Mouse (Mus musculus) hindbrain, embryonic 14.5 days (tissue): ENCODE measurements around the gene Hist2h2ab. TPM values are rescaled to one million over a fixed set of nuclear protein-coding genes. Genes with fewer than 3 reads are reported as not detected.
"Not testable (repeated sequence)": the region's sequence is repeated elsewhere in the genome, so short reads cannot be mapped to it uniquely, and the experiment has no call there.

ENCODE experiments used
- ATAC-seq: fragments of 200-750 bp; cut with Nextera tagmentation; 2 replicates; pipeline ENCODE4 v1.8.0; 2017; ENCODE audit warnings: moderate number of reproducible peaks, mild to moderate bottlenecking, moderate TSS enrichment, moderate library complexity; ENCODE audit not compliant: low FRiP score
- DNase-seq: peaks from one replicate; pipeline ENCODE4 v3.0.0-alpha.2; 2015; ENCODE audit warnings: low spot score
- H3K27ac ChIP-seq: fragments of 300-500 bp; sonication (generic); 2 replicates; pipeline ENCODE4 v1.5.1; 2014; ENCODE audit warnings: mild to moderate bottlenecking, moderate library complexity
- H3K27me3 ChIP-seq: fragments of 300-500 bp; sonication (generic); 2 replicates; pipeline ENCODE4 v1.6.1; 2014; ENCODE audit warnings: mild to moderate bottlenecking, low read length, mixed read lengths; ENCODE audit not compliant: control insufficient read depth, insufficient read depth
- H3K36me3 ChIP-seq: fragments of 300-500 bp; sonication (generic); replicated peaks from 2 replicates; pipeline ENCODE4 v1.6.1; 2014; ENCODE audit not compliant: control insufficient read depth, insufficient read depth
- H3K4me1 ChIP-seq: fragments of 300-500 bp; sonication (generic); replicated peaks from 2 replicates; pipeline ENCODE4 v1.6.1; 2014; ENCODE audit warnings: antibody characterized with exemption, low read length, mixed read lengths; ENCODE audit not compliant: control insufficient read depth, insufficient read depth
- H3K4me2 ChIP-seq: fragments of 300-500 bp; sonication (generic); replicated peaks from 2 replicates; pipeline ENCODE4 v1.6.1; 2014; ENCODE audit warnings: mild to moderate bottlenecking, moderate library complexity
- H3K4me3 ChIP-seq: fragments of 300-500 bp; sonication (generic); replicated peaks from 2 replicates; pipeline ENCODE4 v1.5.1; 2014; ENCODE audit warnings: mild to moderate bottlenecking, low read length
- H3K9ac ChIP-seq: fragments of 300-500 bp; sonication (generic); 2 replicates; pipeline ENCODE4 v1.6.1; 2014
- H3K9me3 ChIP-seq: fragments of 300-500 bp; sonication (generic); 2 replicates; pipeline ENCODE4 v1.6.1; 2016; ENCODE audit warnings: low read length; ENCODE audit not compliant: control insufficient read depth
- WGBS: fragments of 180-500 bp; shearing (Covaris S2); extraction: QIAGEN DNeasy Blood & Tissue Kit; methylation state at CpG from one replicate; pipeline ENCODE4 v1.1.7; 2014; 5-methylcytosine and 5-hydroxymethylcytosine counted together
- polyA plus RNA-seq: library from polyadenylated mRNA; unstranded; fragments of >200 nt; fragmentation: Nextera tagmentation; extraction: Ambion mirVana; gene quantifications from 2 replicates; pipeline ENCODE4 v1.2.1, GENCODE M21; 2014

Gene Hist2h2ab
- polyA plus RNA-seq, 1 experiment from 2014 or later: not detected

- peak within 1 kb of the TSS; percentile 48 for H3K4me2 ChIP-seq
- peak within 1 kb of the TSS; percentile 49; the same call in 1 of the 2 replicates for H3K9ac ChIP-seq
- H3K9me3 ChIP-seq, H3K27me3 ChIP-seq, DNase-seq, H3K36me3 ChIP-seq: not testable (repeated sequence)
- peaks cover 15% of the 10 kb centered on the region for H3K4me1 ChIP-seq
- peak within 1 kb of the TSS; percentile 27 for H3K4me3 ChIP-seq
- H3K27ac ChIP-seq: peak within 1 kb of the TSS; percentile 59; the same call in 1 of the 2 replicates
- peak; percentile 91 for ATAC-seq
- 0% methylated on average over 10 of the region's 68 CpGs for WGBS
Observed at GRCm38 (mm10) chr3:96238954-96239793, 19.5 kb downstream of the Hist2h2ab start, which contains the start of gene Hist2h3c2. Hist2h3c2 (minus strand) TSS chr3:96239127.

GRCm38 (mm10) chr3:96239949-96240798, 20.5 kb downstream of the Hist2h2ab start, which contains the start of gene Hist2h2aa2:
Hist2h2aa2 (minus strand) TSS chr3:96240276.
- 7% methylated on average over 17 of the region's 85 CpGs for WGBS
- Histone ChIP-seq H3K9ac (peak within 1 kb of the TSS; percentile 52), H3K4me2 (peak within 1 kb of the TSS; percentile 51), H3K4me1 (peaks cover 22% of the 10 kb centered on the region), H3K4me3 (peak within 1 kb of the TSS; percentile 27), H3K27ac (peak within 1 kb of the TSS; percentile 80)
- not testable (repeated sequence) for H3K36me3 ChIP-seq, H3K9me3 ChIP-seq, H3K27me3 ChIP-seq
- peak; percentile 92 for ATAC-seq
- DNase-seq: peak; percentile 67

DNA sequence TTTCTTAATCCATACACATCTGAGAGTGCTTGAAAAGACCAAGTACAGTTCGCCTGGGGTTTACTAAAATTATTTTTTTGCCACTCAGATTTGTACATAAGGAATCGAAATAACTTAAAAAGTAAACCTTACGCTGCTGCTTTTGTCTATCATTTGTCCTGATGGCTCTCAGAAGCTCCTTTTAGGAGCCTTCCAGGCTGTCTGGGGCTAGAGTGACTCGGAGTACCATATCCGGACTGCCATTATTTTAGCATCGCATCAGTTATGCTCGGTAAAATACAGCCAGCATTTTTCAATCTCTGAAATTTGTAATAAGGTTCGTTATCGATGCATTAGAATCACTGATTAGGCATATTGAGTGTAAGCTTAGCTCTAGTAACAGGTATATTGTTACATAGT, 21.1 kb downstream of the Hist2h2ab start:
- Histone ChIP-seq H3K36me3 (no peaks in the 10 kb centered on the region), H3K4me1 (peaks cover 22% of the 10 kb centered on the region), H3K4me3 (peak overlapping the region; percentile 25), H3K27me3 (no peaks in the 10 kb centered on the region), H3K9ac (peak overlapping the region; percentile 52), H3K27ac (peak overlapping the region; percentile 80), H3K4me2 (peak overlapping the region; percentile 51), H3K9me3 (no peaks in the 10 kb centered on the region)
- DNase-seq (no peak), ATAC-seq (no peak)
- 70% methylated on average over 9 of the region's 9 CpGs for WGBS

- no peaks in the 10 kb centered on the region for H3K36me3 ChIP-seq
- ATAC-seq (no peak), DNase-seq (no peak)
- H3K9ac ChIP-seq: peak overlapping the region; percentile 80; the same call in 1 of the 2 replicates
- peak overlapping the region; percentile 44 for H3K4me3 ChIP-seq
- H3K27me3 ChIP-seq: no peaks in the 10 kb centered on the region
- H3K27ac ChIP-seq: peak overlapping the region; percentile 95
- peaks cover 19% of the 10 kb centered on the region; the same call in 1 of the 2 replicates for H3K4me1 ChIP-seq
- WGBS: 88% methylated on average over 7 of the region's 7 CpGs
- H3K9me3 ChIP-seq: no peaks in the 10 kb centered on the region
- peak overlapping the region; percentile 80 for H3K4me2 ChIP-seq
Observed at GRCm38 (mm10) chr3:96243921-96244572, 24.4 kb downstream of the Hist2h2ab start.

GRCm38 (mm10) chr3:96245003-96245886, 25.6 kb downstream of the Hist2h2ab start, which contains the start of gene Hist2h2aa1:
Hist2h2aa1 (plus strand) TSS chr3:96245497.
- not testable (repeated sequence) for H3K27me3 ChIP-seq, H3K36me3 ChIP-seq, H3K9me3 ChIP-seq
- Histone ChIP-seq H3K4me2 (peak within 1 kb of the TSS; percentile 80), H3K4me3 (peak within 1 kb of the TSS; percentile 44), H3K4me1 (peaks cover 19% of the 10 kb centered on the region; the same call in 1 of the 2 replicates), H3K27ac (peak within 1 kb of the TSS; percentile 95), H3K9ac (peak within 1 kb of the TSS; percentile 80)
- peak; percentile 67 for DNase-seq
- peak; percentile 93 for ATAC-seq
- WGBS: 1% methylated on average over 31 of the region's 88 CpGs

GRCm38 (mm10) chr3:96246018-96246417, 26.4 kb downstream of the Hist2h2ab start:
- 0 out of 2 replicates have a peak overlapping the region, but pooled peaks have one; percentile 47 for H3K27ac ChIP-seq
- peak overlapping the region; percentile 28 for H3K4me3 ChIP-seq
- not testable (repeated sequence) for H3K9me3 ChIP-seq, H3K9ac ChIP-seq, ATAC-seq, H3K27me3 ChIP-seq, H3K36me3 ChIP-seq, DNase-seq
- 0% methylated on average over 10 of the region's 21 CpGs for WGBS
- peaks cover 15% of the 10 kb centered on the region; the same call in 1 of the 2 replicates for H3K4me1 ChIP-seq
- H3K4me2 ChIP-seq: peak overlapping the region; percentile 46

GRCm38 (mm10) chr3:96246427-96246856, 26.8 kb downstream of the Hist2h2ab start, which contains the start of gene Hist2h3c1:
Hist2h3c1 (plus strand) TSS chr3:96246685.
- Histone ChIP-seq H3K27ac (0 out of 2 replicates have a peak within 1 kb of the TSS, but pooled peaks have one; percentile 47), H3K4me1 (peaks cover 15% of the 10 kb centered on the region; the same call in 1 of the 2 replicates), H3K4me3 (peak within 1 kb of the TSS; percentile 28), H3K9ac (peak within 1 kb of the TSS; percentile 40), H3K4me2 (peak within 1 kb of the TSS; percentile 46)
- DNase-seq, H3K36me3 ChIP-seq, H3K9me3 ChIP-seq, H3K27me3 ChIP-seq: not testable (repeated sequence)
- WGBS: no CpG with 5 or more reads among the region's 47 CpGs
- ATAC-seq: peak; percentile 90
